Mouse (Mus musculus): ENCODE results near the gene Vmn1r35.
"Not testable (repeated sequence)": the region's sequence is repeated elsewhere in the genome, so short reads cannot be mapped to it uniquely, and the experiment has no call there.

Gene Vmn1r35

DNA sequence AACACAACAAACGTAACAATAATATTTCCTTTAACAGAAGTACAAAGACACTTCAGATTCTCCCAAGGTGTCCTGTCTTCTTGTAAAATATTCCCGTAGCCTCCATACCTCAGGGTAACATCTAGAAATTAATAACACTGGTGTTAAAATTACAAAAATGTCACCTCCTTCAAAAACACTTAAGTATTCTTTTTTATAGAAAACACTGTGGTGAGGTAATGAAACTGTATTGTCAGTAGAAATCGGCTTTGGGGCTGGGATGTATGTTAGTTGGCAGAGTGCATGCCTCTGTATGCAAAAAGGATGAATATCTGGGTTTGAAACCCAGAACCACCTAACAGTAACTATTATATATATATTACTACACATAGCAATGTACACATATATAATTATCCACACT is at the start of gene Vmn1r35:
Vmn1r35 (minus strand) TSS at position 101 of the 400 bp plus-strand sequence.
- no peak for DNase-seq (ENCODE audit: low spot score in 2 of 2)

DNA sequence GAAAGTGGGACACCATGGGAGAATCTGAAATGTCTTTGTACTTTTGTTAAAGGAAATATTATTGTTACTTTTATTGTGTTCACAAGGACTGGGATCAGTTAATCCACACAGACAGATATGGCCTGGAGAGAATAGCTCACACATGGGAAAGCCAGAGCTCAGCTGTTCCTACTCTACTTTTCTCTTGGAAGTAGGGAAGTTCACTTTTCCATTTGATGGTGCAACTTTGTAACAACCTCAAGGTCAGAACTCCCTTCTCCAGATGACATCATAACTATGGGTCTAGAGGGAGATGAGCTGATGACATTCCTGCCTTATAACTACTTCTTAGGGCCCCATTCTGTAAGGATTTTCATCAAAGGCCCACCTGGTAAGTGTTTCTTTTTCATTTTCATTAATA is 43.4 kb upstream of the Vmn1r35 start, which contains the start of gene Vmn1r37:
Vmn1r37 (plus strand) TSS at position 301 of the 400 bp plus-strand sequence.
- DNase-seq (ENCODE audit: low spot score in 2 of 2) = not testable (repeated sequence)

DNA sequence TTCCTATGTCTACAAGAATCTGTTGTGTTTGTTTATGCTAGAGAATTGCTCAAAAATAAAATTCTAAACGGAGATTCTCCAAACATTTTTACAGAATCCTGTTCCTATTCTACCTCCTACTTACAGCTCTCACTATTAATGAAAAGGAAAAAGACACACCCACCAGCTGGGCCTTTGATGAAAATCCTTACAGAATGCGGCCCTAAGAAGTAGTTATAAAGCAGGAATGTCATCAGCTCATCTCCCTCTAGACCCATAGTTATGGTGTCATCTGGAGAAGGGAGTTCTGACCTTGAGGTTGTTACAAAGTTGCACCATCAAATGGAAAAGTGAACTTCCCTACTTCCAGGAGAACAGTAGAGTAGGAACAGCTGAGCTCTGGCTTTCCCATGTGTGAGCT is 33.4 kb upstream of the Vmn1r35 start, which contains the start of gene Vmn1r36:
Vmn1r36 (minus strand) TSS at position 101 of the 400 bp plus-strand sequence.
- DNase-seq (ENCODE audit: low spot score in 2 of 2) = not testable (repeated sequence)

DNA sequence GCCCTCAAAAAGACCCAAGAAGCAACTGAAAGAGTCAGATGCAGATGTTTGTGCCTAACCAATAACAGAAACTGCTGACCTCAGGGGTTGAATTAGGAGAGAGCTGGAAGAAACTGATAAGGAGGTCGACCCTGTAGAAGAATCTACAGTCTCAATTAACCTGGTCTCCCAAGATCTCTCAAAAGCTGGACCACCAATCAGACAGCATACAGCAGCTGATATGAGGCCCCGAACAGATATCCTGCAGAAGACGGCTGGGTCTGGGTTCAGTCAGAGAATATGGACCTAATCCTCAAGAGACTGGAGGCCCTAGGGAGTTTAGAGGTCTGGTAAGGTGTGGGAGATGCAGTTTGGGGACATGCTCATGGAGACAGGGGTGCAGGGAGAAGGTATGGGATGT is 28.1 kb upstream of the Vmn1r35 start:
- DNase-seq (ENCODE audit: low spot score in 2 of 2) = no peak

DNA sequence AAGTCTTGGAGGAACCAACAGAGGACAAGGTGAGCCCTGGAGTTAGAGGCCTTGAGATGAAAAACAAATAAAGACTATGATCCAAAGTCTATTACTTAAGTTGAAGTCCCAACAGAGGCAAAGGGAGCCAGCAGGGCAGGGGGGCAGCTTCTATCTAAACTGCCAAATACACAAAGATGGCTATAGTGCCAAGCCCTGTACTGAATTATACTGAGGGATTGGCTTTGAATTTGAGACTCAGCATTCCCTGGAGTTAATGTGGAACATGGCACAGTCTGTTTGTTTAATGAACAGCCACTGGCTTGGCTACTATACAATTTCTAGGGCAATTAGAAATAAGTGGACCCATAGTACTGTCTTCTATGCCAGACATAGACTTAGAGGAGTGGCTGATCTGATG is 23.2 kb upstream of the Vmn1r35 start:
- no peak for DNase-seq (ENCODE audit: low spot score in 2 of 2)

DNA sequence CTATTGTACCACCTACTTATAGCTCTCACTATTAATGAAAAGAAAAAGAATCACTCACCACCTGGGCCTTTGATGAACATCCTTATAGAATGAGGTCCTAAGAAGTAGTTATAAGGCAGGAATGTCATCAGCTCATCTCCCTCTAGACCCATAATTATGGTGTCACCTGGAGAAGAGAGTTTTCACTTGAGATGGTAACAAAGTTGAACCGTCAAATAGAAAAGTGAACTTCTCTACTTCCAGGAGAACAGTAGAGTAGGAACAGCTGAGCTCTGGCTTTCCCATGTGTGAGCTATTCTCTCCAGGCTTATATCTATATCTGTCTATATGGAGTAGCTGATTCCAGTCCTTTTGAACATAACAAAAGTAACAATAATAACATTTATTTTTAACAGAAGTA is 41.9 kb downstream of the Vmn1r35 start, which contains the start of gene Vmn1r34:
Vmn1r34 (minus strand) TSS at position 101 of the 400 bp plus-strand sequence.
- DNase-seq (ENCODE audit: low spot score in 2 of 2) = no peak
